Mouse (Mus musculus) liver, embryonic 14.5 days (tissue): ENCODE data around the gene Cyp3a13.

Experiments used
- CTCF ChIP-seq: IDR thresholded peaks from 2 replicates; pipeline ENCODE4 v1.5.1; 2016; ENCODE audit warnings: antibody characterized with exemption, low read depth, control low read depth
- EP300 ChIP-seq: IDR thresholded peaks from 2 replicates; pipeline ENCODE4 v1.6.1; 2016; ENCODE audit warnings: antibody characterized with exemption, low read depth

DNA sequence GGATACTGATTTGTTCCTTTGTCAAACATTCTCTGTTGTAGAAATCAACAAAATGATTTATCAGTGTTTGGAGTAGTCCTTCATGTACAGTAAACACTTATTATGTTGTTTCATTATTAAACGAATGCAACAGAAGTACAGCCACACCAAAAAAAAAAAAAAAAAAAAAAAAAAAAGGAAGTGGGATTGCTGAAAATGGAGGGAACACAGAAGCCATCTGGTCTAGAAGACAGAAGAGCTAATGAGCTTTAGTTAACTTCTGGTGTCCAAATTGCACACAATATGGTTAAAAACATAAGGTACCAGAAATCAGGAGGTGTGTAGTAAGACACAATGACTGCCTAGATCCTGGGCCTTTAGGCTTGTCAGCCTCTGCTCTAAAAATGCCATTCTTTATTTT is 23.6 kb downstream of the Cyp3a13 start:
- TF ChIP-seq CTCF (no peak), EP300 (no peak)
